Mouse (Mus musculus): Measurements from ENCODE around the gene Relb.

GRCm38 (mm10) chr7:19564455-19564854 is 64.8 kb downstream of the Relb start:
- TF ChIP-seq CTCF (IDR thresholded peaks at IDR 0.05; ENCODE audit: borderline replicate concordance, control insufficient read depth, extremely low read depth, insufficient read depth, low read length, poor library complexity) (no peak), POLR2A (IDR thresholded peaks at IDR 0.05; ENCODE audit: control insufficient read depth, extremely low read depth, insufficient read depth, low read length, poor library complexity) (no peak)

Data from thymus, adult 2 months (tissue).